Mouse (Mus musculus): ENCODE measurements around the gene Henmt1. TPM values are rescaled to one million over a fixed set of nuclear protein-coding genes. Genes with fewer than 3 reads are reported as not detected.

The Henmt1 gene
- total RNA-seq (2021): 1 to 10 TPM; 1.9 to 3.1 TPM
- long read RNA-seq, experiment 1, partial matches to known transcripts: 0 of 1 reads
- long read RNA-seq, experiment 1, other reads (novel, unspliced or antisense): 1 of 1 reads
- long read RNA-seq, experiment 2: 0 reads

DNA sequence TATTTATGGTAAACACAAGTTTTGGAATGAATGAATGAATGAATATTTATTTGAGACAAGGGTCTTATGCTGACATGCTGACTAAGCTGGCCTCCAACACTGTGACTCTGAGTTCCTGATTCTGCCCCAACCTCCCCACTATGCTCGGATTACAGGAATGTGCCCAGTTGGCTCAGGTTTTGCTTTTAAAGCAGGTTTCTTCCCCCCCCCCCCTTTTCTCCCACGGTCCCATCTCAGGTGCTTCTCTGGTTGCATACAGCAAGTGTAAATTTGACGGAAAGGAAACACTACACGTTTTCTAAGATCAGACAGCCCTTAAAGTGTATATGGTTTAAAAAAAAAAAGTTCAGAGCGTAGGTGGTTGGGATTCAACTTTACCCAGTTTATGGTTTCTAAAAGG is at the start of gene Henmt1:
Gene Henmt1 (plus strand): TSS at position 301 of the 400 bp plus-strand sequence.
- H3K4me3 ChIP-seq: peak within 1 kb of the TSS; percentile 47
- TF ChIP-seq CTCF (conservative IDR thresholded peaks at IDR 0.05): no peak
- DNase-seq (ENCODE audit: low spot score in 2 of 2): no peak
- H3K27ac ChIP-seq: peak within 1 kb of the TSS; percentile 39; the same call in 1 of the 2 replicates

DNA sequence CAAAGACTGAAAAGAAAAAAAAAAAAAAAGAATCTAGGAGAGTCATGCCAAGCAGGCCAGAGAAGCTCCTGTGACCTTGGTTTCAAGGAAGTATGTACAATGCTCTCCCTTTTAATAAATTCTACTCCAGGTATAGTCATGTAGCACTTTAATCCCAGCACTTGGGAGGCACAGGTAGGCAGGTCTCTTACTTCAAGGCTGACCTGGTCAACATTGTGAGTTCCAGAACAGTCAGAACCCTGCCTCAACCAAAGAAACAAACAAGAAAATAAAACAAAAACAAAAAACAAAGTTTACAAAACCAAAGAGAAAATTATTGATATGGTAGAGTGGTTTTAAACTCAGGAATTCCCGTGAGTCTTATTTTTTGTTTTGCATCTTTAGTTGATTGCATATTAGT is 49.8 kb upstream of the Henmt1 start, which contains the start of gene Fndc7:
Gene Fndc7 (minus strand): TSS at position 101 of the 400 bp plus-strand sequence.
- no peak for DNase-seq (ENCODE audit: low spot score in 2 of 2)
- Histone ChIP-seq H3K27ac (no peak within 1 kb of the TSS), H3K4me3 (no peak within 1 kb of the TSS)
- TF ChIP-seq CTCF (conservative IDR thresholded peaks at IDR 0.05): no peak

DNA sequence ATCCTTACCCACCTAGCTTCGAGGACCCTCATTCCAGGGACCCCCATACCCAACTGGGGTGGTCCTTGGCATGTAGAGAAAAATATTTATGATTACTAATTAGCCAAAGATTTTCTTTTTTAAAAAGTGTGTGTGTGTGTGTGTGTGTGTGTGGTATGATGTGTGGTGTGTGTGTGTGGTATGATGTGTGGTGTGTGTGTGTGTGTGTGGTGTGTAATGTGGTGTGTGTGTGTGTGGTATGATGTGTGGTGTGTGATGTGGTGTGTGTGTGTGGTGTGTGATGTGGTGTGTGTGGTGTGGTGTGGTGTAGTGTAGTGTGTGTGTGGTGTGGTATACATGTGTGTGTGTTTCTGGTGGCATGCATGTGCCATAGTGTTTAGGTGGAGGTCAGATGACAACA is 47.6 kb upstream of the Henmt1 start:
- Histone ChIP-seq H3K4me3 (no peak overlapping the region), H3K27ac (no peak overlapping the region)
- no peak for DNase-seq (ENCODE audit: low spot score in 2 of 2)
- no peak for TF ChIP-seq CTCF (conservative IDR thresholded peaks at IDR 0.05)

DNA sequence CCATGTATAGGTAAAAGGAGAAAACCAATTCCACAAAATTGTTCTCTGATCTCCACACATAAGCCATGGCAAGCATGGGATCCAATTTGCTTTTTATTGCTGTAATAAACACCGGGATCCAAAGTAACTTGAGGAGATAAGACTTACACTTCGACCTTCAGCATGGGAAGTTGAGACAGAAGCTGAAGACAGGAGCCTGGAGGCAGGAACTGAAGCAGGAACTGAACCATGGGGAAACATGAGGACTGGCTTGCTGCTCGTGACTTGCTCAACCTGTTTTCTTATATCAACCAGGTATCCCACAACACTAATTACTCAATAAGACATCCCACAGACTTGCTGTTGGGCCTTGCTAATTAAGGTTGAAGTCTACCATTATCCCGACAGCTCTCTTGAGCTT is 46.8 kb upstream of the Henmt1 start:
- Histone ChIP-seq H3K4me3 (no peak overlapping the region), H3K27ac (no peak overlapping the region)
- no peak for DNase-seq (ENCODE audit: low spot score in 2 of 2)
- no peak for TF ChIP-seq CTCF (conservative IDR thresholded peaks at IDR 0.05)

DNA sequence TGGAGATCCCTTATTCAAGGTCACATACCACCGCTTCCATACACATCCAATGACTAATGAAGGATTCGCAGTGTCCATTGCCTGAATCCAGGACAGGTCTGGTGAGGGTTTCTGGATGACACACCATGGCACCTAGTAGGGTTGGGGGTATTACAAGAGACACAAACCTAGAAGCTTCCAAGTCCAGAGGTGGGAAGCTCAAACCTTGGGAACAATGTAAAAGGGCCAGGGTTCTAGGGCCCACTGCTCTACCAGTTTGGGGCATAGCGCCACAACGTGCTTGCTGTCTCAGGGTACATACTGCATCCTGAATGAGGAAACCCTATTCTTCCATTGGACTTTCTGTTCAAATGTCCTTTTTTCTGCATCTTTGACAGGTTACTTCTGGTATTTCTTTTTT is 41.0 kb upstream of the Henmt1 start:
- no peak overlapping the region for H3K27ac ChIP-seq
- no peak for TF ChIP-seq CTCF (conservative IDR thresholded peaks at IDR 0.05)
- DNase-seq (ENCODE audit: low spot score in 2 of 2): no peak
- H3K4me3 ChIP-seq: no peak overlapping the region

DNA sequence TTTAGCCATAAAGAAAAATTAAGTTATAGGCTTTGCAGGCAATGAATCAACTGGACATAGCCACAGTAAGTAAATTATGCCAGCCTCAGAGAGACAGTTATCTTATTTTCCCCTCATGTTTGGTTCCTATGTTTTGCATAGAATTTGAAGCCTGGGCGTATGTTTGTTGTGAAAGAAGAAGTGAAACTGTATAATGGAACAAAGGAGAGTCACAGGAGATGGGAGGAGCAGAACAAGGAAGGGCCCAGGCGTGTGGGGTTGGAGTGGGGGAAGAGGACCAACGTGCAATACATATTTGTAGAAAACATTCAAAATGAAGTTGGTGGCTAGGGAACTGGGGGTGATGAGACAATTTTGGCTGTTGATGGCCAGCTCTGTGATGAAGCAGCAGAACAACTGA is 39.5 kb upstream of the Henmt1 start:
- no peak for TF ChIP-seq CTCF (conservative IDR thresholded peaks at IDR 0.05)
- no peak overlapping the region for H3K4me3 ChIP-seq
- no peak overlapping the region for H3K27ac ChIP-seq
- no peak for DNase-seq (ENCODE audit: low spot score in 2 of 2)

DNA sequence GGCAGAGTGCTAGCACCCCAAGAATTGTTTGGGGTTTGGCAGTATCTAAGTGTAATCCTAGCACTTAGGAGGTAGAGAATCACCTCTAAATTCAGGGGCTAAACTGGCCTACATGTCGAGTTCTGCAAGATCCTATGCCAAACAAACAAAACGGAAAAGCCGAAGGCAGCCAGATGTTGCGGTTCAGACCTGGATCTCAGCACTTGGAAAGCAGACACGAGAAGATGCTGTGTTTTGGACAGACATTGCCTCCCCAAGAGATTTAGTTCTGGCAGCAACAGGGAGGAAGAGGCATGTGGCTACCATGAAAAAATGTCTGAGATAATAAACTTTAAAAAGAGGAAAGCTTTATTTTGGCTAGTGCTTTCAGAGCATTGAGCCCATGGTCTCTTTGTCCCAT is 39.0 kb upstream of the Henmt1 start:
- TF ChIP-seq CTCF (conservative IDR thresholded peaks at IDR 0.05): no peak
- H3K27ac ChIP-seq: no peak overlapping the region
- DNase-seq (ENCODE audit: low spot score in 2 of 2): no peak
- no peak overlapping the region for H3K4me3 ChIP-seq

DNA sequence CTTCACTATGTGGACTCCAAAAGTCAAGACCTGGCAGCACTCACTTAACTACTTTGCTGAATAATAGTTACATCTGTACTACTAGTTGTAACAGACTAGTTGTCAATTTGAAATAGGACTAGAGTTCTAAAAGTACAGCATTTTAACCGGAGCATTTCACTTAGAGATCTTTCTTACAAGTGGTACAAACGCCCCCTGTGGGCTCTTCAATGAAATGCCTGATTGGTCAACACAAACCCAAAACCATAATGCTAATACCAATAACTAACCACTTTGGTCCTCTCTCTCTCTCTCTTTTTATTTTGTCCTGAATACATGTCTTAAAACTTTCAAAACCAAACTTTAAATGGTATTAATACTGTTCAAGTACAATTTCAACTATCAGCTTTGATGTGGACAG is 37.6 kb upstream of the Henmt1 start:
- TF ChIP-seq CTCF (conservative IDR thresholded peaks at IDR 0.05): peak; percentile 75
- no peak for DNase-seq (ENCODE audit: low spot score in 2 of 2)
- no peak overlapping the region for H3K27ac ChIP-seq
- no peak overlapping the region for H3K4me3 ChIP-seq

DNA sequence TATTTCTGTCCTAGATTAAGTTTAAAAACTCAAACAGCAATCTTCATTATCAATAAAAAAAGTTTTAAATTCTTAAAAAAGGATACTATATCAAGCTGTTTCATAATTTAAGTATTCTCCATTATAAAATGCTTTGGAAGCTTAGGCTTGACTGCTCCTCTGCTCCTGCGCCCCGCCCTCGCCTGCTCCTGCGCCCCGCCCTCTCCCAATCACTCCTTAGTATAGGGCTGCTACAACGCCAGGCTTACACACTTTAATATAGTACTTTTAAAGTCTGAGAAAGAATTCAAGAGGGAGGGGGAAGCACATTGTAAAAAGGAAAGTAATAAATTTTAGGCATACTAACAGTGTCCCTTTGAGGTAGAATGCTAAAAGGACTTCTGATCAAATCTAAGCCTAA is 36.7 kb upstream of the Henmt1 start:
- TF ChIP-seq CTCF (conservative IDR thresholded peaks at IDR 0.05): no peak
- Histone ChIP-seq H3K4me3 (no peak overlapping the region), H3K27ac (no peak overlapping the region)
- no peak for DNase-seq (ENCODE audit: low spot score in 2 of 2)

DNA sequence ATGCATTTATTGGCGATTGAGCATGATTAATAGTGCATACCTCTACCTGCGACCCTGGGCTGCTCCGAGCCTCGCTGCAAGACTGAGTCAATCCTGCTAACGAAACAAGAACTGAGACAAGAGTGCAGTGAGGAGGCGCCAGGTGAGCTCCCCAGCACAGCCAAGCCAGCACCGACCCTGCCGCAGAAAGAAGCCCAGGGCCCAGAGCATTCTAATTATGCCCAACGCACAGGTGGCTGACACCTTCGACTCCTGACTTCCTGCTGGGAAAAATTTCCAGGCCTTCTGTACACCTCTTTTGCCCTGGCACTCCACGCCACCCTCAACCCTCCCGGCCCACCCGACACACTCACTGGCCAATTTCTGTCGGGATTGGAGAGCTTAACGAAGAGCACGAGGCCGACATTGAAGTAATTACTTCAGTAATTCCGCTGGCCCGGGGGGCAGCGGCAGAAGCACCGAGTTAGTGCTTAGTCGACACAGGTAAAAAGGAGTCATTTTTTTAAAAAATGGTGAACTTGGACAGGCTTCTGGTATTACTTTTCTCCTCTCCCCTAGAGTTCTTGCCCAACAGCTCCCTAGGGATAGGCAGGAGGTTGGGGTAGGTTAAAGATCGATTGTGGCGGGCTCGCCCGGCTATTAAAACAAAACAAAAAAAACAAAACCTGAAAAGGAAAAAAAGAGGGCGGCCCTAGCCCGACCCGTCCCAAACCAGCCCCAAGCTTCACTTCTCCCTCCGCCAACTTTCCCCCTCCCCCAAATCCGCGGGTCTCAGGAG is 29.2 kb upstream of the Henmt1 start:
- no peak for TF ChIP-seq CTCF (conservative IDR thresholded peaks at IDR 0.05)
- no peak for DNase-seq (ENCODE audit: low spot score in 2 of 2)
- H3K4me3 ChIP-seq: peak overlapping the region; percentile 94
- peak overlapping the region; percentile 90 for H3K27ac ChIP-seq

DNA sequence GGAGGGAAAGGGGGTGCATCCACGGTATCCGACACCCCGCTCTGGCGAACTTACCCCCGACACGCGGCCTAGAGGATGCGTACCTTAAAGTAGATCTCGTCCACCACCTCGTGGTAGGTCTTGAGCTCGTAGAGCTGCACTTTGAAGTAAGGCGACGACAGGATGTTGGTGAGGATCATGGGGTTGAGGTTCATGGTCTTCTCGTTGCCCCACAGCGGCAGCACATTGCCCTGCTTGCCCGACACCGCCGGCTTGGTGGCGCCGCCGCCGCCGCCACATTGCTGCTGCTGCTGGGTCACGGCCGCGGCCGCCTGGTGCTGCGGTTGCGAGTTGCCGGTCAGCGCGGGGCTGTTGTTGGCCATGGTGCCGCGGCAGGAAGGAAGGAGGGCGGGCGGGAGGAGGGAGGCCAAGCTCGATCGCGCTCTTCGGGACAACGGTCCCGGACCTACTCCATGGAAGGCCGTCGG is 28.6 kb upstream of the Henmt1 start:
- H3K27ac ChIP-seq: peak overlapping the region; percentile 90
- peak; percentile 36 to 39 for DNase-seq (ENCODE audit: low spot score in 2 of 2)
- TF ChIP-seq CTCF (conservative IDR thresholded peaks at IDR 0.05): peak; percentile 62
- peak overlapping the region; percentile 94 for H3K4me3 ChIP-seq

DNA sequence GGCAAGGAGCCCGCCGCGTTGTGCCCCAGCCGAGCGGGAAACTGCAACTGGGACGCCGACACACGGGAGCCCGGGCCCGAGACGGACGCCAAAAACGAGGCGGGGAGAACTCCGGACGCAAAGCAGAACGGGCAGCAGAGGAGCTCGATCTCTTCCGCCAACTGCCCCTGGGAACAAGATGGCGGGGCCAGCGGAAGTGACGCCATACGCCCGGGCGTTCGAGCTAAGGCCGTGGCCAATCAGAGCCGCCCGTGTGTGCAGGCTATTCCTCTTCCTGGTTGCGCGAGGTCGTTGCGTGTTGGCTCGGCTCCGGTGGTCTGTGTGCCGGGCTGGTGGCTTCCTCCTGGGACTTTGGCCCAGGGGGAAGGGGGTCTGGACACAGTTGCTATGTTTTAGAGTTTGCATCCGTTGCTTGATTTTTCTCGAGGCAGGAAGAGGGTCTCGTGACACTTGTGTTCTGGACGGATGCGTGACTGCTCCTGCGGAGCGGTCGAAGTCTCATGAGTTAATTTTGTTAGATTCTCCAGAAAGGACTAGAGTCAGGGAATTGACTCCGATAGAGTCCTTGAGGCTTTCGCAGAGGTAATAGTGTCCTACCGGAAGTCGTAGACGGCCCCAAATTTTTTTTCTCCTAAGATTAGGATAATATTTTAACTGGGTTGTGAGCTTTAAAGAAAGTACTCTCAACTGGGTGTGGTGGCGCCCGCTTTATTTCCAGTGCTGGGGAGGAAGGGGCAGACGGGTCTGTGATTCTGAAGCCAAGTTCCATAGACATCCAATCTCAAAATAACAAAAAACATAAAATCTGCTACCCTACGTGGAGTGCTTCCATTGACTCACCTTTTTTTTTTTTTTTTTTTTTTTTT is 27.9 kb upstream of the Henmt1 start, which contains the start of gene Prpf38b:
Gene Prpf38b (minus strand): TSS at position 180 of the 866 bp plus-strand sequence.
- TF ChIP-seq CTCF (conservative IDR thresholded peaks at IDR 0.05): no peak
- Histone ChIP-seq H3K4me3 (peak within 1 kb of the TSS; percentile 94), H3K27ac (peak within 1 kb of the TSS; percentile 90)
- peak; percentile 94 to 96 for DNase-seq (ENCODE audit: low spot score in 2 of 2)

DNA sequence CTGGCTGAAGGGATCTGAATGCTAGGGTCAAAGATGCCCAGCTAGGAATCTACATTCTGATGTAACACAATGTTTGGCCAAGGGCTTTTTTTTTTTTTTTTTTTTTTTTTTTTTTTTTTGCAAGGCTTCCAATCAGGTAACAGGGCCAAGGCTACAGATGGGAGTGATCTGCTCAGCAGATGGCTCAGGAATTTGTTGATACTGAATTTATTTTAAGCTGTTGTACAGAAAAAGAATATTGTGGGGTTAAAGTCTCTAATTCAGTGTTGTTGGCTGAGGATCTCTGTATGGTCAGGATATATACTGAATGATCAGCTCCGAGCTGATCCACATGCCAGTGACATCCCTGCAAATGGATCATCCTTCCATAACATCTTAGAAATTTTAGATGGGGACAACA is 23.7 kb upstream of the Henmt1 start:
- peak; percentile 48 to 63 for DNase-seq (ENCODE audit: low spot score in 2 of 2)
- TF ChIP-seq CTCF (conservative IDR thresholded peaks at IDR 0.05): no peak
- H3K27ac ChIP-seq: peak overlapping the region; percentile 72; the same call in 1 of the 2 replicates
- no peak overlapping the region for H3K4me3 ChIP-seq

All from layer of hippocampus, adult 2 months (tissue).